22 mouse cellular contexts compared by ENCODE assay signal in the genomic region with DNA sequence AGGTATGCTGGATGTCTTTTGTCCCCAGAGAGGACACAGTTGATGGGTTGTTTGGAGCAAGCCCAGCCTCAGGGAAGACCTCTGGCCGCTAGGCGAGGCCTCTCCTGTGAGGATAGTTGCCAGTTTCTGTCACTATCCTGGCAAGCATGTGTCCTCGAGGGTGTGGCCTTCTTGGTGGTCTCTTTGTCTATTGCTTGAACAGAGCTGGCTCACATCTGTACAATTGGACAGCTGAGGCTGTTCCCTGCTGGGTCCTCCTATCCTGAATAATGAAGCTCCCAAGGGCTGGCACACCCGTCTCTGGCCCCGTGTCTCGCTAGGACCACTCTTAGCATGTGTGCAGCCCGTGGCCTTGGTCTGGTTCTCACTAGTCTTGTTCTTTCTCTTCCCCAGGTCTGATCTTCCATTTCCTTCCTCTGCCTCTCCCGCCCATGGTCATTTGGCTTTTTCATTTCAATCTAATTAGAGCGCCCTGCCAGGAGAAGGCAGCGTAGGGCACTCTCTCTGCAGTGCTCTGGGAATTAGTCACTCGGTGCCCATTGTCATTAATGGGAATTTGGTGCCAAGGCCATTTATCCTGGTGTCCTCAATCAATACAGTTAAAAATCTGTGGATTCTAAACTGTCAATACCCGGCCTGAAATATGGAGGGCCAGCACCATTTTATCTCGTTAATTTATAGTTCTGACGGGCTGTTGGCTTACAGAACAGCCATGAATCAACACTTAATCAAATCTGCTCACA.
DNase-seq lines count a peak whose midpoint lies in the region; ATAC-seq lines count a peak whose summit lies in the region.
"Had no signal": no experiment of that assay in that cellular context is flagged by ENCODE, and none has a peak within 500 bp of the region (broad histone marks: within the 10 kb centered on the region; RNA-seq: fewer than 3 reads in every experiment).

No protein-coding gene starts in this region.

- H3K9me3 ChIP-seq in midbrain, embryonic 12.5 days: no peaks in the 10 kb centered on the region
- no peaks in the 10 kb centered on the region for H3K9me3 ChIP-seq in midbrain, embryonic 10.5 days (replicated peaks)
- no peaks in the 10 kb centered on the region for H3K9me3 ChIP-seq in hindbrain, embryonic 10.5 days
- H3K9me3 ChIP-seq in hindbrain, embryonic 14.5 days (ENCODE audit: control insufficient read depth, low read length): no peaks in the 10 kb centered on the region
- H3K9me3 ChIP-seq in neural tube, embryonic 13.5 days: no peaks in the 10 kb centered on the region
- H3K9me3 ChIP-seq: embryonic facial prominence, embryonic 13.5 days; heart, embryonic 15.5 days had no signal

- 71% methylated on average over 14 of the region's 14 CpGs for WGBS in midbrain, embryonic 12.5 days
- WGBS in midbrain, embryonic 10.5 days: 89% methylated on average over 14 of the region's 14 CpGs
- 81% methylated on average over 14 of the region's 14 CpGs for WGBS in hindbrain, embryonic 10.5 days
- WGBS in hindbrain, embryonic 14.5 days: 36% methylated on average over 14 of the region's 14 CpGs
- 38% methylated on average over 14 of the region's 14 CpGs for WGBS in neural tube, embryonic 13.5 days

- H3K27ac ChIP-seq in midbrain, embryonic 12.5 days (replicated peaks): peak overlapping the region; percentile 39; the same call in 1 of the 2 replicates
- H3K27ac ChIP-seq in midbrain, embryonic 10.5 days (replicated peaks): no peak overlapping the region; the same call in 1 of the 2 replicates
- peak overlapping the region; percentile 69 for H3K27ac ChIP-seq in hindbrain, embryonic 10.5 days
- peak overlapping the region; percentile 32; the same call in 1 of the 2 replicates for H3K27ac ChIP-seq in hindbrain, embryonic 14.5 days
- peak overlapping the region; percentile 61 for H3K27ac ChIP-seq in neural tube, embryonic 13.5 days (replicated peaks)
- H3K27ac ChIP-seq: embryonic facial prominence, embryonic 13.5 days; heart, embryonic 15.5 days; kidney, postnatal 0 days had no signal

- no peak overlapping the region for H3K9ac ChIP-seq in midbrain, embryonic 12.5 days (replicated peaks)
- no peak overlapping the region for H3K9ac ChIP-seq in hindbrain, embryonic 14.5 days
- no peak overlapping the region for H3K9ac ChIP-seq in neural tube, embryonic 13.5 days
- H3K9ac ChIP-seq: embryonic facial prominence, embryonic 13.5 days; heart, embryonic 15.5 days had no signal

- intact Hi-C loops in heart, postnatal 14 days (cut with DNase I): no loop called here

- no peaks in the 10 kb centered on the region for H3K36me3 ChIP-seq in midbrain, embryonic 12.5 days
- H3K36me3 ChIP-seq in midbrain, embryonic 10.5 days: no peaks in the 10 kb centered on the region
- no peaks in the 10 kb centered on the region for H3K36me3 ChIP-seq in hindbrain, embryonic 10.5 days
- no peaks in the 10 kb centered on the region for H3K36me3 ChIP-seq in hindbrain, embryonic 14.5 days (replicated peaks; ENCODE audit: control insufficient read depth, insufficient read depth)
- H3K36me3 ChIP-seq in neural tube, embryonic 13.5 days: no peaks in the 10 kb centered on the region
- H3K36me3 ChIP-seq: embryonic facial prominence, embryonic 13.5 days; heart, embryonic 15.5 days had no signal

- ATAC-seq in midbrain, embryonic 12.5 days (ENCODE audit: low FRiP score, low read depth): no peak
- peak; percentile 32; the same call in 1 of the 2 replicates for ATAC-seq in hindbrain, embryonic 14.5 days (ENCODE audit: low FRiP score)
- 0 out of 2 replicates have a peak, but pooled peaks have one; percentile 15 for ATAC-seq in neural tube, embryonic 13.5 days (ENCODE audit: low read depth)
- ATAC-seq: activated CD4-positive, CD25-positive, alpha-beta regulatory T cell, adult 4 months; intestine, embryonic 16.5 days; Patski had no signal

- peaks cover 36% of the 10 kb centered on the region for H3K4me1 ChIP-seq in midbrain, embryonic 12.5 days
- H3K4me1 ChIP-seq in midbrain, embryonic 10.5 days: peaks cover 36% of the 10 kb centered on the region
- H3K4me1 ChIP-seq in hindbrain, embryonic 10.5 days (replicated peaks): peaks cover 68% of the 10 kb centered on the region
- peaks cover 35% of the 10 kb centered on the region for H3K4me1 ChIP-seq in hindbrain, embryonic 14.5 days (replicated peaks; ENCODE audit: control insufficient read depth, insufficient read depth, low read length)
- peaks cover 52% of the 10 kb centered on the region for H3K4me1 ChIP-seq in neural tube, embryonic 13.5 days (replicated peaks)
- H3K4me1 ChIP-seq: heart, embryonic 15.5 days had no signal

- DNase-seq in midbrain, embryonic 10.5 days (ENCODE audit: low spot score): no peak
- no peak for DNase-seq in hindbrain, embryonic 10.5 days (ENCODE audit: low spot score)
- DNase-seq in hindbrain, embryonic 14.5 days (ENCODE audit: low spot score): peak; percentile 60
- no peak for DNase-seq in heart, postnatal 14 days
- no peak for DNase-seq in layer of hippocampus, adult 9-10 months (ENCODE audit: low spot score)
- DNase-seq: adrenal gland, postnatal 14 days; cerebellum, adult 11 months; cerebellum, postnatal 10 days; gastrocnemius, postnatal 25 days; left cerebral cortex, postnatal 4 days; liver; lung, postnatal 10 days; right cerebral cortex, adult 18-20 months; thymus, postnatal 4 days had no signal

- no peak overlapping the region for H3K4me3 ChIP-seq in midbrain, embryonic 12.5 days
- H3K4me3 ChIP-seq in midbrain, embryonic 10.5 days: no peak overlapping the region
- H3K4me3 ChIP-seq in hindbrain, embryonic 10.5 days: no peak overlapping the region
- no peak overlapping the region for H3K4me3 ChIP-seq in hindbrain, embryonic 14.5 days (replicated peaks; ENCODE audit: low read length)
- H3K4me3 ChIP-seq in neural tube, embryonic 13.5 days: no peak overlapping the region
- H3K4me3 ChIP-seq: embryonic facial prominence, embryonic 13.5 days; heart, embryonic 15.5 days had no signal

- H3K4me2 ChIP-seq in midbrain, embryonic 12.5 days (replicated peaks): no peak overlapping the region
- no peak overlapping the region for H3K4me2 ChIP-seq in hindbrain, embryonic 14.5 days (replicated peaks)
- no peak overlapping the region for H3K4me2 ChIP-seq in neural tube, embryonic 13.5 days
- H3K4me2 ChIP-seq: embryonic facial prominence, embryonic 13.5 days; heart, embryonic 15.5 days had no signal

- H3K27me3 ChIP-seq in midbrain, embryonic 12.5 days: no peaks in the 10 kb centered on the region; the same call in 1 of the 2 replicates
- H3K27me3 ChIP-seq in midbrain, embryonic 10.5 days (ENCODE audit: low read depth, poor library complexity, severe bottlenecking): 0 out of 2 replicates have a peak, but pooled peaks cover 4% of the 10 kb centered on the region
- 0 out of 2 replicates have a peak, but pooled peaks cover 8% of the 10 kb centered on the region for H3K27me3 ChIP-seq in hindbrain, embryonic 10.5 days (ENCODE audit: insufficient read depth, poor library complexity, severe bottlenecking)
- no peaks in the 10 kb centered on the region for H3K27me3 ChIP-seq in hindbrain, embryonic 14.5 days (ENCODE audit: control insufficient read depth, insufficient read depth, low read length)
- H3K27me3 ChIP-seq in neural tube, embryonic 13.5 days: no peaks in the 10 kb centered on the region
- H3K27me3 ChIP-seq: heart, embryonic 15.5 days; Patski had no signal
